Mouse (Mus musculus): Measurements from ENCODE around the gene Rasl12. TPM values are rescaled to one million over a fixed set of nuclear protein-coding genes. Genes with fewer than 3 reads are reported as not detected.

Rasl12 gene
- total RNA-seq, 1 experiment from 2014 or later, result 37.3 TPM

- DNase-seq, result peak; percentile 97
These were observed 37.5 kb downstream of the Rasl12 start, which contains the start of gene Mtfmt for GRCm38 (mm10) chr9:65435671-65436301. Gene Mtfmt, plus strand, starts transcription at chr9:65435782.

- DNase-seq, result no peak
These were observed 46.4 kb downstream of the Rasl12 start for GRCm38 (mm10) chr9:65444692-65445091.

- DNase-seq, result no peak
These were observed 49.6 kb downstream of the Rasl12 start for GRCm38 (mm10) chr9:65447951-65448350.

GRCm38 (mm10) chr9:65458975-65459374 lies 60.7 kb downstream of the Rasl12 start:
- DNase-seq, result no peak

GRCm38 (mm10) chr9:65460198-65460597 lies 61.9 kb downstream of the Rasl12 start:
- DNase-seq, result no peak

- DNase-seq, result peak; percentile 99
These were observed 62.6 kb downstream of the Rasl12 start, which contains the start of gene Spg21 for GRCm38 (mm10) chr9:65460732-65461442. Gene Spg21, plus strand, starts transcription at chr9:65460947.

GRCm38 (mm10) chr9:65462544-65462943 lies 64.2 kb downstream of the Rasl12 start:
- DNase-seq, result no peak

- peak; percentile 74 for DNase-seq
These were observed 65.9 kb downstream of the Rasl12 start for GRCm38 (mm10) chr9:65464161-65464560.

Other genes starting within 250 kb of the Rasl12 start
- gene Parp16, start 203.2 kb upstream of the Rasl12 start, total RNA-seq (2021), result 15.2 and 17.3 TPM in 2 replicates
- gene Cilp, start 133.3 kb upstream of the Rasl12 start, total RNA-seq (2021), result 5.1 and 5.6 TPM in 2 replicates
- gene Clpx, start 104.2 kb upstream of the Rasl12 start, total RNA-seq (2021), result 132 and 152 TPM in 2 replicates
- gene Pdcd7, start 52.4 kb upstream of the Rasl12 start, total RNA-seq (2021), result 15.0 and 18.8 TPM in 2 replicates
- gene Ubap1l, start 37.5 kb upstream of the Rasl12 start, total RNA-seq (2021), result 0.52 and 0.53 TPM in 2 replicates
- gene Kbtbd13, start 6.9 kb upstream of the Rasl12 start, total RNA-seq (2021), result 0.26 and 0.63 TPM in 2 replicates
- not detected in 2 replicates for gene Slc51b, start 24.4 kb downstream of the Rasl12 start, total RNA-seq (2021)
- 12.3 and 14.7 TPM in 2 replicates for gene Mtfmt, start 37.3 kb downstream of the Rasl12 start, total RNA-seq (2021)
- gene Spg21, start 62.4 kb downstream of the Rasl12 start, total RNA-seq (2021), result 45.6 and 46.1 TPM in 2 replicates
- gene Ankdd1a, start 121.7 kb downstream of the Rasl12 start, total RNA-seq (2021), result 0.41 TPM in 1 of 2 replicates, not detected in the other
- gene Plekho2, start 181.5 kb downstream of the Rasl12 start, total RNA-seq (2021), result 36.1 and 48.0 TPM in 2 replicates
- 1.7 and 2.9 TPM in 2 replicates for gene Pif1, start 188.7 kb downstream of the Rasl12 start, total RNA-seq (2021)
- gene Rbpms2, start 231.1 kb downstream of the Rasl12 start, total RNA-seq (2021), result 61.0 and 61.5 TPM in 2 replicates